Mouse (Mus musculus): ENCODE measurements around the gene Irf9. TPM values are rescaled to one million over a fixed set of nuclear protein-coding genes. Genes with fewer than 3 reads are reported as not detected.
A peak's percentile ranks its signal among the peaks of the same experiment; 100 is the strongest.

Irf9 gene
- polyA plus RNA-seq, 1 experiment, result 3.3 TPM

GRCm38 (mm10) chr14:55604823-55605222 lies 1.5 kb downstream of the Irf9 start:
- Histone ChIP-seq H3K4me1 (ENCODE audit: control insufficient read depth) (peaks cover 56% of the 10 kb centered on the region), H3K9me3 (ENCODE audit: control insufficient read depth, low read length) (no peaks in the 10 kb centered on the region), H3K27me3 (ENCODE audit: control insufficient read depth) (no peaks in the 10 kb centered on the region), H3K4me3 (replicated peaks) (peak overlapping the region; percentile 73), H3K36me3 (ENCODE audit: control insufficient read depth) (peaks cover 92% of the 10 kb centered on the region)
- TF ChIP-seq TAL1 (IDR thresholded peaks at IDR 0.05; ENCODE audit: low read length) (no peak), GATA1 (IDR thresholded peaks at IDR 0.05; ENCODE audit: low read length) (no peak)

- Histone ChIP-seq H3K9me3 (ENCODE audit: control insufficient read depth, low read length) (no peaks in the 10 kb centered on the region), H3K4me1 (ENCODE audit: control insufficient read depth) (peaks cover 57% of the 10 kb centered on the region), H3K4me3 (replicated peaks) (peak overlapping the region; percentile 25), H3K36me3 (ENCODE audit: control insufficient read depth) (peaks cover 90% of the 10 kb centered on the region), H3K27me3 (ENCODE audit: control insufficient read depth) (no peaks in the 10 kb centered on the region)
- TF ChIP-seq TAL1 (IDR thresholded peaks at IDR 0.05; ENCODE audit: low read length) (no peak), GATA1 (IDR thresholded peaks at IDR 0.05; ENCODE audit: low read length) (no peak)
Measured at GRCm38 (mm10) chr14:55605743-55606459, 2.5 kb downstream of the Irf9 start.

DNA sequence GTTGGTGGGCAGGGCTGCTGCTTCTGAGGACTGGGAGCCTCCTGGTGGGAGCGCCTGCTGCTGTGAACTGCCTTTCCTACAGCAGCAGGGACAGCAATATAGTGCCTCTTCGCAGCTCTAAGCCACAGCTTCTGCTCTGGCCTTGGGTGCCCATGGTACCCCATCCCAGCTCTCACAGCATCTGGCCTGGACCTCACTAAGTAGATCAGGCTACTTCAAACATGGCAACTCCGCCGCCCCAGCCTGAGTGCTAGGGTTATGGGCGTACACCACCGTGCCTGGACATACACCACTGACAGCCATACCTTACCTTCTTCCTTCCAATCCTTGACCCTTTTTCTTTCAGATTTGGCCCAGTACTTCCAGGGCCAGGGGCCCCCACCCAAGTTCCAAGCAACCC lies 5.0 kb downstream of the Irf9 start:
- no peak overlapping the region for H3K4me3 ChIP-seq (replicated peaks)
- no peaks in the 10 kb centered on the region for H3K27me3 ChIP-seq (ENCODE audit: control insufficient read depth)
- TF ChIP-seq GATA1 (IDR thresholded peaks at IDR 0.05; ENCODE audit: low read length) (no peak), TAL1 (IDR thresholded peaks at IDR 0.05; ENCODE audit: low read length) (no peak)
- H3K9me3 ChIP-seq (ENCODE audit: control insufficient read depth, low read length), result no peaks in the 10 kb centered on the region
- peaks cover 54% of the 10 kb centered on the region for H3K4me1 ChIP-seq (ENCODE audit: control insufficient read depth)
- peaks cover 68% of the 10 kb centered on the region for H3K36me3 ChIP-seq (ENCODE audit: control insufficient read depth)

DNA sequence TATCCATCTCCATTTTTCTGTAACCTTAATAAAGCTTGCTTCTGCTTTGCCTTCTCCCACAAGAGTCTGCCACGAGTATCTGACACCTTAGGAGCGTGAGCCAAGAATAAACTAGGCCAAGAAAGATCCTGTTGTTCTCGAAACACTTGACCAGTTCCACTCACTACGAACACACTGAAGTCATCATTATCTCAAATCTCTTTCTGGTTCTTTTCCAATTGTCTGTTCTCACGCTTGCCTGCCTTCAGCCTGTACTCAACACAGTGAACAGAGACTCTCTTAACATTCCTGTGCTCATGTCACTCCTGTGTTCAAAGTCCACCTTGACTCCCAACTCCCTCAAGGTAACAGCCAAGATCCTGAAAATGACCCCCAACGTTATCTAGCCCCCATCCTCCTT lies 10.0 kb downstream of the Irf9 start:
- peaks cover 26% of the 10 kb centered on the region for H3K36me3 ChIP-seq (ENCODE audit: control insufficient read depth)
- no peaks in the 10 kb centered on the region for H3K27me3 ChIP-seq (ENCODE audit: control insufficient read depth)
- H3K9me3 ChIP-seq (ENCODE audit: control insufficient read depth, low read length), result no peaks in the 10 kb centered on the region
- TF ChIP-seq GATA1 (IDR thresholded peaks at IDR 0.05; ENCODE audit: low read length), result no peak
- TF ChIP-seq TAL1 (IDR thresholded peaks at IDR 0.05; ENCODE audit: low read length), result no peak
- H3K4me3 ChIP-seq (replicated peaks), result no peak overlapping the region
- peaks cover 53% of the 10 kb centered on the region for H3K4me1 ChIP-seq (ENCODE audit: control insufficient read depth)

DNA sequence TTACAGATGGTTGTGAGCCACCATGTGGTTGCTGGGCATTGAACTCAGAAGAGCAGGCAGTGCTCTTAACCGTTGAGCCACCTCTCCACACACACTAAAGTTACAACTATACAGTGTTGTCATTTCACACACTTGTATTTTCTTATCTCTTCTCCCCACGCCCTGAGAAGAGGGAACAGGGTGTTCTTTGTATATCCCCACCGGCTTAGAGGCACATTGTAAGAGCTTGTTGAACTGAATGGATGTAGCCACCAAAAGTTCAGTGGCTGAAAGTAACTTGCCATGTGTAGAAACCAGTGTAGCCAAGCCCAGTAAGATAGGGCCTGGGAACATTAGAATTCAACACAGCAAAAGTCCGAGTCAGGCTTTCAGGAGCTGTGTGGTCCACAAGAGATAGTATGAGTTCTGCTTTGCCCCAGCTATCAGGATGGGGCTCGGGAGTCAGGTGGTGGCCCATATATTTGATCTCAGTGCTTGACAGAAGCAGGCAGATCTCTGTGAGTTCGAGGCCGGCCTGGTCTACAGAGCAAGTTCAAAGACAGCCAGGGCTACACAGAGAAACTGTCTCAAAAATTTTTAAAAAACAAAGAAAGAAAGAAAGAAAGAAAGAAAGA lies 11.3 kb downstream of the Irf9 start:
- Histone ChIP-seq H3K4me1 (ENCODE audit: control insufficient read depth) (peaks cover 65% of the 10 kb centered on the region), H3K27me3 (ENCODE audit: control insufficient read depth) (no peaks in the 10 kb centered on the region), H3K4me3 (replicated peaks) (no peak overlapping the region), H3K9me3 (ENCODE audit: control insufficient read depth, low read length) (no peaks in the 10 kb centered on the region), H3K36me3 (ENCODE audit: control insufficient read depth) (peaks cover 13% of the 10 kb centered on the region)
- 0 out of 2 replicates have a peak, but pooled peaks have one; percentile 31 for TF ChIP-seq GATA1 (IDR thresholded peaks at IDR 0.05; ENCODE audit: low read length)
- TF ChIP-seq TAL1 (IDR thresholded peaks at IDR 0.05; ENCODE audit: low read length), result no peak

GRCm38 (mm10) chr14:55615876-55616275 lies 12.5 kb downstream of the Irf9 start:
- H3K27me3 ChIP-seq (ENCODE audit: control insufficient read depth), result no peaks in the 10 kb centered on the region
- no peak overlapping the region for H3K4me3 ChIP-seq (replicated peaks)
- H3K9me3 ChIP-seq (ENCODE audit: control insufficient read depth, low read length), result no peaks in the 10 kb centered on the region
- H3K36me3 ChIP-seq (ENCODE audit: control insufficient read depth), result peaks cover 3% of the 10 kb centered on the region
- TF ChIP-seq TAL1 (IDR thresholded peaks at IDR 0.05; ENCODE audit: low read length) (no peak), GATA1 (IDR thresholded peaks at IDR 0.05; ENCODE audit: low read length) (no peak)
- peaks cover 64% of the 10 kb centered on the region for H3K4me1 ChIP-seq (ENCODE audit: control insufficient read depth)

GRCm38 (mm10) chr14:55616844-55617243 lies 13.5 kb downstream of the Irf9 start:
- no peaks in the 10 kb centered on the region for H3K27me3 ChIP-seq (ENCODE audit: control insufficient read depth)
- H3K36me3 ChIP-seq (ENCODE audit: control insufficient read depth), result no peaks in the 10 kb centered on the region
- H3K4me3 ChIP-seq (replicated peaks), result no peak overlapping the region
- no peak for TF ChIP-seq GATA1 (IDR thresholded peaks at IDR 0.05; ENCODE audit: low read length)
- TF ChIP-seq TAL1 (IDR thresholded peaks at IDR 0.05; ENCODE audit: low read length), result no peak
- peaks cover 66% of the 10 kb centered on the region for H3K4me1 ChIP-seq (ENCODE audit: control insufficient read depth)
- H3K9me3 ChIP-seq (ENCODE audit: control insufficient read depth, low read length), result no peaks in the 10 kb centered on the region

GRCm38 (mm10) chr14:55617822-55618221 lies 14.5 kb downstream of the Irf9 start, which contains the start of gene Rec8:
Gene Rec8 (plus strand): TSS chr14:55618037.
- H3K36me3 ChIP-seq (ENCODE audit: control insufficient read depth), result no peaks in the 10 kb centered on the region; the same call in 1 of the 2 replicates
- no peaks in the 10 kb centered on the region for H3K27me3 ChIP-seq (ENCODE audit: control insufficient read depth)
- no peaks in the 10 kb centered on the region for H3K9me3 ChIP-seq (ENCODE audit: control insufficient read depth, low read length)
- peak within 1 kb of the TSS; percentile 23 for H3K4me3 ChIP-seq (replicated peaks)
- TF ChIP-seq GATA1 (IDR thresholded peaks at IDR 0.05; ENCODE audit: low read length), result no peak
- TF ChIP-seq TAL1 (IDR thresholded peaks at IDR 0.05; ENCODE audit: low read length), result no peak
- H3K4me1 ChIP-seq (ENCODE audit: control insufficient read depth), result peaks cover 71% of the 10 kb centered on the region

DNA sequence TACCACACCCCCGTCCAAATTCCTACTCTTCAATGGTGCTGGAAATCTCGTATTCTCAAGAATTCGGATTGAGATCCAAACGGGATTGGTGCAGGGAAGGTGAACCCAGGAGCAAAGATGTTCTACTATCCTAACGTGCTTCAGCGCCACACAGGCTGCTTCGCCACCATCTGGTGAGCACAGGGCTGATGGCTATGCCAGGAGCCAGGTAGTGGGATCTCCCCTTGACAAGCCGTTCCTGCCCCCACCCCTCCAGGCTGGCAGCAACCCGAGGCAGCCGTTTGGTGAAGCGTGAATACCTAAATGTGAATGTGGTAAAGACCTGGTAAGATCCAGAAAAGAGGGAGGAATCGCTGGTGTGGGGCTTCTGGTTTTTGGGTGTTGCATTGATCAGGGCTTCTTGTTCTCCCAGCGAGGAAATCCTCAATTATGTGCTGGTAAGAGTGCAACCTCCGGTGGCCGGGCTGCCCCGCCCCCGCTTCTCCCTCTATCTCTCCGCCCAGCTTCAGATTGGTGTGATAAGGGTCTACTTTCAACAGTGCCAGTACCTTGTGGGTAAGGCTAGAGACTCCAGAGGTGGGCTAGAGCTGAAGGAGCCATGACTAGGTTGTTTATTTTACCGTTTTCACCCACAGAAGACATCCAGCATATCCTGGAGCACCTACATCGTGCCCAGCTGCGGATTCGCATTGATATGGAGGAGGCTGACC lies 15.3 kb downstream of the Irf9 start:
- peak; percentile 69 for TF ChIP-seq GATA1 (IDR thresholded peaks at IDR 0.05; ENCODE audit: low read length)
- TF ChIP-seq TAL1 (IDR thresholded peaks at IDR 0.05; ENCODE audit: low read length), result no peak
- Histone ChIP-seq H3K4me1 (ENCODE audit: control insufficient read depth) (peaks cover 64% of the 10 kb centered on the region), H3K4me3 (replicated peaks) (peak overlapping the region; percentile 23), H3K36me3 (ENCODE audit: control insufficient read depth) (peaks cover 2% of the 10 kb centered on the region), H3K27me3 (ENCODE audit: control insufficient read depth) (no peaks in the 10 kb centered on the region), H3K9me3 (ENCODE audit: control insufficient read depth, low read length) (no peaks in the 10 kb centered on the region)

Data from erythroblast, embryonic 14.5 days (primary cell).